Mouse (Mus musculus): ENCODE results near the gene Plxnc1. TPM values are rescaled to one million over a fixed set of nuclear protein-coding genes. Genes with fewer than 3 reads are reported as not detected.

The Plxnc1 gene
- total RNA-seq, 1 experiment = 1.1 TPM

- DNase-seq (ENCODE audit: low read depth, low spot score) = no peak
- Histone ChIP-seq H3K4me1 (ENCODE audit: control insufficient read depth in 2 of 2, insufficient read depth in 2 of 2, low read length in 2 of 2, poor library complexity in 1 of 2) (no peaks in the 10 kb centered on the region), H3K9me3 (ENCODE audit: control insufficient read depth, insufficient read depth, low read depth, low read length) (no peaks in the 10 kb centered on the region), H3K27ac (ENCODE audit: insufficient read depth, low read depth, low read length, poor library complexity, severe bottlenecking) (no peak overlapping the region), H3K36me3 (ENCODE audit: control insufficient read depth, insufficient read depth, low read length, poor library complexity, severe bottlenecking) (no peaks in the 10 kb centered on the region), H3K4me3 (ENCODE audit: insufficient read depth in 1 of 2, low read depth in 1 of 2, low read length in 2 of 2, poor library complexity in 1 of 2, severe bottlenecking in 1 of 2) (no peak overlapping the region), H3K9ac (ENCODE audit: insufficient read depth, low read depth, low read length, poor library complexity, severe bottlenecking) (no peak overlapping the region)
- no peak for TF ChIP-seq ZC3H11A (IDR thresholded peaks at IDR 0.05; ENCODE audit: borderline replicate concordance, low read depth, low read length)
- no peak for TF ChIP-seq CHD2 (IDR thresholded peaks at IDR 0.05; ENCODE audit: low read depth, low read length)
- TF ChIP-seq ZNF384 (IDR thresholded peaks at IDR 0.05; ENCODE audit: low read depth, low read length) = no peak
- TF ChIP-seq HCFC1 (IDR thresholded peaks at IDR 0.05; ENCODE audit: borderline replicate concordance, insufficient read depth, low read length) = no peak
- in situ Hi-C loops (cut with MboI; ENCODE audit: low sequenced_read_pairs in 2 of 2, unreplicated experiment in 2 of 2) = no loop called here
Observed at GRCm38 (mm10) chr10:94826436-94826835, 118.2 kb downstream of the Plxnc1 start.

GRCm38 (mm10) chr10:94825951-94826350 lies 118.7 kb downstream of the Plxnc1 start:
- TF ChIP-seq CHD2 (IDR thresholded peaks at IDR 0.05; ENCODE audit: low read depth, low read length) (no peak), MAFK (IDR thresholded peaks at IDR 0.05; ENCODE audit: insufficient read depth, low read depth, low read length) (no peak), ZNF384 (IDR thresholded peaks at IDR 0.05; ENCODE audit: low read depth, low read length) (no peak), HCFC1 (IDR thresholded peaks at IDR 0.05; ENCODE audit: borderline replicate concordance, insufficient read depth, low read length) (no peak), ZC3H11A (IDR thresholded peaks at IDR 0.05; ENCODE audit: borderline replicate concordance, low read depth, low read length) (no peak)
- no peak overlapping the region for H3K27ac ChIP-seq (ENCODE audit: insufficient read depth, low read depth, low read length, poor library complexity, severe bottlenecking)
- H3K9ac ChIP-seq (ENCODE audit: insufficient read depth, low read depth, low read length, poor library complexity, severe bottlenecking) = no peak overlapping the region
- no peaks in the 10 kb centered on the region for H3K4me1 ChIP-seq (ENCODE audit: control insufficient read depth in 2 of 2, insufficient read depth in 2 of 2, low read length in 2 of 2, poor library complexity in 1 of 2)
- no peaks in the 10 kb centered on the region for H3K36me3 ChIP-seq (ENCODE audit: control insufficient read depth, insufficient read depth, low read length, poor library complexity, severe bottlenecking)
- in situ Hi-C loops (cut with MboI; ENCODE audit: low sequenced_read_pairs in 2 of 2, unreplicated experiment in 2 of 2) = no loop called here
- no peak overlapping the region for H3K4me3 ChIP-seq (ENCODE audit: insufficient read depth in 1 of 2, low read depth in 1 of 2, low read length in 2 of 2, poor library complexity in 1 of 2, severe bottlenecking in 1 of 2)
- H3K9me3 ChIP-seq (ENCODE audit: control insufficient read depth, insufficient read depth, low read depth, low read length) = no peaks in the 10 kb centered on the region
- DNase-seq (ENCODE audit: low read depth, low spot score) = no peak

- no peak for TF ChIP-seq HCFC1 (IDR thresholded peaks at IDR 0.05; ENCODE audit: borderline replicate concordance, insufficient read depth, low read length)
- no peak for TF ChIP-seq ZNF384 (IDR thresholded peaks at IDR 0.05; ENCODE audit: low read depth, low read length)
- no peak for TF ChIP-seq CHD2 (IDR thresholded peaks at IDR 0.05; ENCODE audit: low read depth, low read length)
- Histone ChIP-seq H3K4me3 (ENCODE audit: insufficient read depth in 1 of 2, low read depth in 1 of 2, low read length in 2 of 2, poor library complexity in 1 of 2, severe bottlenecking in 1 of 2) (no peak overlapping the region), H3K4me1 (ENCODE audit: control insufficient read depth in 2 of 2, insufficient read depth in 2 of 2, low read length in 2 of 2, poor library complexity in 1 of 2) (peaks cover 2 to 3% of the 10 kb centered on the region in 2 experiments; a peak in 2 of 4 replicates), H3K36me3 (ENCODE audit: control insufficient read depth, insufficient read depth, low read length, poor library complexity, severe bottlenecking) (no peaks in the 10 kb centered on the region), H3K9ac (ENCODE audit: insufficient read depth, low read depth, low read length, poor library complexity, severe bottlenecking) (no peak overlapping the region), H3K9me3 (ENCODE audit: control insufficient read depth, insufficient read depth, low read depth, low read length) (no peaks in the 10 kb centered on the region), H3K27ac (ENCODE audit: insufficient read depth, low read depth, low read length, poor library complexity, severe bottlenecking) (no peak overlapping the region)
- no peak for DNase-seq (ENCODE audit: low read depth, low spot score)
- in situ Hi-C loops (cut with MboI; ENCODE audit: low sequenced_read_pairs in 2 of 2, unreplicated experiment in 2 of 2) = no loop called here
Observed at GRCm38 (mm10) chr10:94823971-94824760, 120.5 kb downstream of the Plxnc1 start.

- H3K4me1 ChIP-seq (ENCODE audit: control insufficient read depth in 2 of 2, insufficient read depth in 2 of 2, low read length in 2 of 2, poor library complexity in 1 of 2) = peaks cover 2 to 9% of the 10 kb centered on the region in 2 experiments; a peak in 2 of 4 replicates
- TF ChIP-seq MAFK (IDR thresholded peaks at IDR 0.05; ENCODE audit: insufficient read depth, low read depth, low read length) (no peak), CHD2 (IDR thresholded peaks at IDR 0.05; ENCODE audit: low read depth, low read length) (no peak), ZC3H11A (IDR thresholded peaks at IDR 0.05; ENCODE audit: borderline replicate concordance, low read depth, low read length) (no peak), HCFC1 (IDR thresholded peaks at IDR 0.05; ENCODE audit: borderline replicate concordance, insufficient read depth, low read length) (no peak), ZNF384 (IDR thresholded peaks at IDR 0.05; ENCODE audit: low read depth, low read length) (no peak)
- H3K27ac ChIP-seq (ENCODE audit: insufficient read depth, low read depth, low read length, poor library complexity, severe bottlenecking) = no peak overlapping the region; the same call in 1 of the 2 replicates
- H3K36me3 ChIP-seq (ENCODE audit: control insufficient read depth, insufficient read depth, low read length, poor library complexity, severe bottlenecking) = no peaks in the 10 kb centered on the region
- DNase-seq (ENCODE audit: low read depth, low spot score) = peak; percentile 22
- H3K4me3 ChIP-seq (ENCODE audit: insufficient read depth in 1 of 2, low read depth in 1 of 2, low read length in 2 of 2, poor library complexity in 1 of 2, severe bottlenecking in 1 of 2) = no peak overlapping the region
- in situ Hi-C loops (cut with MboI; ENCODE audit: low sequenced_read_pairs in 2 of 2, unreplicated experiment in 2 of 2) = no loop called here
- H3K9ac ChIP-seq (ENCODE audit: insufficient read depth, low read depth, low read length, poor library complexity, severe bottlenecking) = no peak overlapping the region
- H3K9me3 ChIP-seq (ENCODE audit: control insufficient read depth, insufficient read depth, low read depth, low read length) = no peaks in the 10 kb centered on the region
Observed at GRCm38 (mm10) chr10:94818781-94819665, 125.6 kb downstream of the Plxnc1 start.
